Mouse (Mus musculus) heart, adult 2 months (tissue): ENCODE results near the gene Ift80.

ENCODE experiments used
- CTCF ChIP-seq: fragments of 200-600 bp; IDR thresholded peaks from 2 replicates; pipeline ENCODE4 v1.8.1; 2022; ENCODE audit warnings: antibody characterized with exemption, mild to moderate bottlenecking, moderate library complexity
- POLR2A ChIP-seq: fragments of 200-500 bp; IDR thresholded peaks from 2 replicates; pipeline ENCODE4 v1.6.1; 2011; ENCODE audit warnings: mild to moderate bottlenecking, low read depth, low read length, control low read depth; ENCODE audit not compliant: insufficient read depth

DNA sequence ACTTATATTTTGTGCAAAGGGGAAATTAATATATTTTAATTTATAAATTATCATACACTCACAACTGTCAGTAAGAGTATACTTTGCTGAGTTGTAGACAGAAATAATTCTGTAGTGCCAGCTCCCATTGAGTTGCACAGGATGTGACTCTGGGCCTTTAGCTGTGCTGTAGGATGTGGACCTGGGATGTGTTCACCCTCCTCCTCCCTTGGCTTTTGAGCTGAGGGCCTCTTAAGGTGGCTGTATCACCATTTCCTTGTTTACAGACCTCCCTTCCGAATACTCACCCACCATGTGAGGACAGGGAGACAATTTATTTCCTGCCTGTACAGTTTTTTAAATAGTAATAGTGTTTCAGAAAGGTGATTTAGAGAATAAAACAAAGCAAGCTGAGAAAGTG, 30.8 kb downstream of the Ift80 start:
- TF ChIP-seq CTCF (no peak), POLR2A (no peak)
